Mouse (Mus musculus): ENCODE measurements around the gene Ccdc69. TPM values are rescaled to one million over a fixed set of nuclear protein-coding genes. Genes with fewer than 3 reads are reported as not detected.

The Ccdc69 gene
- total and polyA plus RNA-seq, 3 experiments = 1.9 to 14.8 (median 9.5) TPM

DNA sequence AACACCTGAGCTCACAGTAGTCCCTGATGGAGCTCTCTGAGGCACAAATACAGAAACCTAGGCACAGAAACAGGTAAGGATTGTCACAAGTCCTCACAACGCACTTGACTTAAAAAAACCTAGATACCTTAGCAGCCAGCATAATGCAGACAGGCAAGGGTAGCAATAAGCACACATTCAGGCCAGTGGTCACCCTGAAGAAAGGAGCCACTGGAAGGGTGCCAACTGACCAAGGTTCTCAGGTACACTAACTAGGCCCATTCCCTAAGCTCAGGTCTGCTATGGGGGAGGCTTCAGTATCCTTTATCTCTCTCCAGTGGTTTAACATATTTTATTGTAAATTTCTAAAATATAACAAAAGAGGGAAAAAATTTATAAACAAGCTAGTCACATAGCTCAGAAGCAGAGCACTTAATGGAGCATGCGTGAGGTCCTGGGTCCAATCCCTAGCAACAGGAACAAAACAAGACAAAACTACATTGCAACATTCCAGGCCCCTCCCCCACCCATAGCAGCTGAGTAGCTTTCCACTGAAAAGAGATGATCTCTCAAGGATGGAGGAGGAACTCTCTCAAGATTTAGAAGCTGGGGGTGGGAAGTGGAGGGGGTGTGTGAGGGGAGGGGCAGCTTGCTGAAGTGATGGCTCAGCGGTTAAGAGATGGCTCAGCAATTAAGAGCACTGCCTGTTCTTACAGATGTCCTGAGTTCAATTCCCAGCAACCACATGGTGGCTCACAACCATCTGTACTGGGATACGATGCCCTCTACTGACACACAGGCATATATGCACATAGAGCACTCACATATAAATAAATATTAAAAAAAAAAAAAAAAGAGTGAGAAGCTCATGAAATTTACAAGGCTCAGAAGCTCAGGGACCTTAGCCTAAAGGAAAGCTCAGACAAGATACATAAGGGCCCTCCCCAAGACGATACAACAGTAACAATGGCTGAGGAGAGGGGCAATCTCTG, 65.1 kb downstream of the Ccdc69 start:
- DNase-seq = peak; percentile 26

DNA sequence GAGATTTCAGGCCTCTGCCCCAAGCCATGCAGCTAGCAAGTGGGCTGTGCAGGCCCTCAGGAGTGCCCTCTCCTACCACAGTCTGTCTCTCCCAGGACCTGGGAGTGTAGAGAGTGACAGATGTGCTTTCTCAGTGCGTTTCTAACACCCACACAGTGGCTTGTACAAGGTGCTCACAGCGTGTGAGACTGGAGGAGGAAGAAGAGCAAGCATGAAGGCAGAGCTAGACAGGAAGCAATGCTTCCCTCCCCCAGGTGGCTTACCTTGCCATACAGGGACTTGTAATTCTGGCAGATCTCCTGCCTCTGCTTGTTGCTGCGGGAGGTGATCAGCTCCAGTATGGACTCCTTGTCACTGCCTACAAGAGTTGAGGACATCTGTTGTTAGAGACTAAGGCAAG, 66.5 kb downstream of the Ccdc69 start:
- no peak for DNase-seq

DNA sequence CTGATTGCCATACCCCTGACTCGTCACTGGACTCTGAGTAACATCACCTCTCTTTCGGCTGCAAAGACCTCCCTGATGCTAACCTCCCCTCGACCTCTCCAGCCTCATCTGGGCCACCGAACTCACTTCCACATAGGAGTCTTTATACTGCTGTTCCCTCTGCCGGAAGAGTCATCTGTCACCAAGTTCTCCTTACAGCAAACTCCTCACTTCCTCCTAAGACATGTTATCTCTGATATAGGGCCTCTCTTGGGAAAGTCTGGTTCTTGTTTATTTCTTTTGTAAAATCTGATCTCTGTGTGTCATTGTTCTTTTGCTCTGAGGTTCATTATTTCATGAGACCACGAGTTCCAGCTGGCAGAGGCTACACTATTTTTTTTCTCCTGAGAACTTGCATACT, 69.7 kb downstream of the Ccdc69 start:
- DNase-seq = no peak

DNA sequence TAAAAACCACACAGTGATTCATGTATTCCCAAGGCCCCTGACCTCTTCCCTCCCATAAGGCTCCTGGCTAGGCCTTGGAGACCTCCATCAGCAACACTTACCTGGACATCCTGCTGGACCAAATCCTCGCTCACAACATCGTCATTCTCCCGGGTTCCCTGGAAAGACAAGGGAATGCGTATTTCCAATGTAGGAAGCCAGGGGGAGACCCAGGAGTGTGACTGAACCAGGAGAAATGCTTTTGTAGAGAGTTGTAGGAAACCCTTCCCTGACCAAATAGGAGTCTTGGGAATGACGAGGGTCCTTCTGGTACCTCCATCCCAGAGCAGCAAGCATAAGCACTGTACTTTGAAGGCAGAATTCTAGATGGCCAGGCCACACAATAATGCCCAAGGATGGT, 72.2 kb downstream of the Ccdc69 start:
- DNase-seq = no peak

DNA sequence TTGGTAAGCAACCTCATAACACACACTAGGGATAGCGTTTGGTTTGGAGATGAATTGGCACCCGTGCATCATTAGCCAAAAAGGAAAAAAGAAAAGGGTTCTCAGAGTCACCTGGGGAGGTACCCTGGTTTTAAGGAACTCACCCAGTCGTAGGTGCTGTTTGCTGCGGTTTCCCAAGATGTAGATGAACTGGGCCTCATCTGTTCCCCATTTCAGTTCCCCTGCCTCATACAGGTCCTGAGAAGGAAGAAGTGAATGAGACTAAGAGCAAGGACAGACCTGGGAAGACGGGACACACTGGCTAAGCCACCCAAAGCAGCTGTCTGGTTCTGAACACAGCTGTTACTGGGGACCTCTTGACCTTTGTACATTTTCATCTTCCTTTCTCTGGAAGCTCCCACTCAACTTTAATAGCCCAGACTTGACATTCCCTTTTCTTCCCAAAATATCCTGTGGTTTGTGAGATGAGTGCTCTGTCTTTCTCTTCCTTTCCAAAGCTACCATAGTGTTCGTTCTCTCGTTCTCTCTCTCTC, 72.9 kb downstream of the Ccdc69 start:
- no peak for DNase-seq

Other genes with a start within 250 kb of the Ccdc69 start
- 10 to 100 TPM; 14.3 to 20.8 TPM for gene Lyrm7, start 217.2 kb downstream of the Ccdc69 start, total RNA-seq (2021)
- gene Lyrm7, start 217.2 kb downstream of the Ccdc69 start, polyA plus RNA-seq (2012; rRNA removed) = 0.27 and 0.38 TPM in 2 replicates
- 100 to 1,000 TPM; 339 to 391 TPM for gene Hint1, start 211.7 kb downstream of the Ccdc69 start, total RNA-seq (2021)
- gene Hint1, start 211.7 kb downstream of the Ccdc69 start, polyA plus RNA-seq (2012; rRNA removed) = 610 and 630 TPM in 2 replicates
- 100 to 1,000 TPM; 580 to 729 TPM for gene Gpx3, start 175.7 kb downstream of the Ccdc69 start, total RNA-seq (2021)
- gene Gpx3, start 175.7 kb downstream of the Ccdc69 start, polyA plus RNA-seq (2012; rRNA removed) = 256 and 331 TPM in 2 replicates
- 10 to 100 TPM; 82.2 to 88.8 TPM for gene Tnip1, start 115.2 kb downstream of the Ccdc69 start, total RNA-seq (2021)
- gene Tnip1, start 115.2 kb downstream of the Ccdc69 start, polyA plus RNA-seq (2012; rRNA removed) = 59.0 and 63.6 TPM in 2 replicates
- 100 to 1,000 TPM; 116 to 185 TPM for gene Anxa6, start 44.7 kb downstream of the Ccdc69 start, total RNA-seq (2021)
- 54.6 and 58.7 TPM in 2 replicates for gene Anxa6, start 44.7 kb downstream of the Ccdc69 start, polyA plus RNA-seq (2012; rRNA removed)
- 100 to 1,000 TPM; 232 to 283 TPM for gene Gm2a, start 20.0 kb upstream of the Ccdc69 start, total RNA-seq (2021)
- 146 and 187 TPM in 2 replicates for gene Gm2a, start 20.0 kb upstream of the Ccdc69 start, polyA plus RNA-seq (2012; rRNA removed)
- not detected for gene Slc36a3, start 73.6 kb upstream of the Ccdc69 start, total RNA-seq (2021)
- gene Slc36a3, start 73.6 kb upstream of the Ccdc69 start, polyA plus RNA-seq (2012; rRNA removed) = 0.16 TPM in 1 of 2 replicates, not detected in the other
- gene Slc36a2, start 106.9 kb upstream of the Ccdc69 start, total RNA-seq (2021) = 100 to 1,000 TPM in 1 of 2 experiments, 10 to 100 TPM in 1; 93.6 to 146 TPM
- gene Slc36a2, start 106.9 kb upstream of the Ccdc69 start, polyA plus RNA-seq (2012; rRNA removed) = 144 and 233 TPM in 2 replicates
- 10 to 100 TPM; 15.9 to 18.7 TPM for gene Slc36a1, start 126.2 kb upstream of the Ccdc69 start, total RNA-seq (2021)
- gene Slc36a1, start 126.2 kb upstream of the Ccdc69 start, polyA plus RNA-seq (2012; rRNA removed) = 16.4 and 21.5 TPM in 2 replicates